Mouse (Mus musculus) forebrain, postnatal 0 days (tissue): ENCODE data around the gene Itgal. TPM values are rescaled to one million over a fixed set of nuclear protein-coding genes. Genes with fewer than 3 reads are reported as not detected.

Source experiments
- ATAC-seq: fragments of 200-750 bp; cut with Nextera tagmentation; 2 replicates; pipeline ENCODE4 v1.8.0; 2017; ENCODE audit warnings: mild to moderate bottlenecking, moderate library complexity
- DNase-seq: peaks from one replicate; pipeline ENCODE4 v3.0.0-alpha.2; 2015
- H3K27ac ChIP-seq: fragments of 300-500 bp; sonication (generic); 2 replicates; pipeline ENCODE4 v1.5.1; 2014; ENCODE audit warnings: low read depth, mild to moderate bottlenecking, antibody characterized with exemption, low read length, moderate library complexity, mixed read lengths
- H3K27me3 ChIP-seq: fragments of 300-500 bp; sonication (generic); 2 replicates; pipeline ENCODE4 v1.6.1; 2014; ENCODE audit warnings: mild to moderate bottlenecking, low read length, mixed read lengths; ENCODE audit not compliant: insufficient read depth
- H3K36me3 ChIP-seq: fragments of 300-500 bp; sonication (generic); 2 replicates; pipeline ENCODE4 v1.6.1; 2014; ENCODE audit warnings: mild to moderate bottlenecking, moderate library complexity; ENCODE audit not compliant: insufficient read depth
- H3K4me1 ChIP-seq: fragments of 300-500 bp; sonication (generic); 2 replicates; pipeline ENCODE4 v1.6.1; 2014; ENCODE audit warnings: antibody characterized with exemption; ENCODE audit not compliant: insufficient read depth
- H3K4me2 ChIP-seq: fragments of 300-500 bp; sonication (generic); 2 replicates; pipeline ENCODE4 v1.6.1; 2014; ENCODE audit warnings: low read depth, mild to moderate bottlenecking, moderate library complexity
- H3K4me3 ChIP-seq: fragments of 300-500 bp; sonication (generic); 2 replicates; pipeline ENCODE4 v1.5.1; 2014; ENCODE audit warnings: low read depth, low read length, mixed read lengths
- H3K9ac ChIP-seq: fragments of 300-500 bp; sonication (generic); 2 replicates; pipeline ENCODE4 v1.6.1; 2014; ENCODE audit warnings: mild to moderate bottlenecking
- H3K9me3 ChIP-seq: fragments of 300-500 bp; sonication (generic); 2 replicates; pipeline ENCODE4 v1.6.1; 2016; ENCODE audit warnings: low read length
- CTCF ChIP-seq: sonication (generic); IDR thresholded peaks from 2 replicates; pipeline ENCODE4 v1.5.1; 2016; ENCODE audit warnings: antibody characterized with exemption, control low read depth, low read depth
- WGBS: fragments of 180-500 bp; shearing (Covaris S2); extraction: QIAGEN DNeasy Blood & Tissue Kit; methylation state at CpG from one replicate; pipeline ENCODE4 v1.1.7; 2014; 5-methylcytosine and 5-hydroxymethylcytosine counted together
- polyA plus RNA-seq: library from polyadenylated mRNA; unstranded; fragments of >200 nt; fragmentation: Nextera tagmentation; extraction: Ambion mirVana; gene quantifications from 2 replicates; pipeline ENCODE4 v1.2.1, GENCODE M21; 2015
- total RNA-seq: library from RNA; depleted of rRNA; stranded (reverse); fragments of >200 nt; gene quantifications from 2 replicates; pipeline ENCODE4 v1.2.3, GENCODE M21; 2014; rRNA removed

Gene Itgal
- total and polyA plus RNA-seq, 2 experiments from 2014 or later = 0.56 to 0.76 TPM

DNA sequence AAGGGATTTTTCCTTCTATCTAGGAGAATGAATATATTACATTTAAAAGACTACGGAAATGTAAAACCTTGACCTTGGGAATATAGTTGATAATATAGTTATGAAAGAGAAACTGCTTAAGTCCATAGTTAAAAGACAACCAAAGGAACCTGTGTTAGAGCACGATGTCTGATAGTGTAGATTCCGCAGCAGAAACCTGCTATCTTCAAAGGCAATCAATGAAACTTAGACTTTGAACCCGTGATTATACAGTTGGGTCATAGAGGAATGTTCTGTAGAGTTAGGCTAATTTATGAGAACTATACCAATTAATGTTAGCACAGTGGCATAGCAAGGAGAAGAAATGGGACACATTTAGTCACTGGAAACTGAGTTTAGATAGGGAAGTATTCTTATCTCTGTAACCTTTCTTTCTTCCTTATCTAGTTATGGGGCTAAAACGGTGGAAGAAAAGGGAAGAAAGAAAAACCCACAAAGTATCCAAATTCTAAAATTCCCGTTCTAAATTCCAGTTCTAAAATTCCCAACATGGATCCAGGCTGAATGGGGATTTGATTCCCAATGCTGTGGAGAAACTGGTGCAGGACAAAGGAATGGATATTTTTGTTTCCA, 82.4 kb downstream of the Itgal start:
- no peak for DNase-seq
- no peak for ATAC-seq
- no peaks in the 10 kb centered on the region for H3K9me3 ChIP-seq
- no peak overlapping the region for H3K27ac ChIP-seq
- no peak overlapping the region for H3K4me2 ChIP-seq
- H3K9ac ChIP-seq = no peak overlapping the region
- no peak overlapping the region for H3K4me3 ChIP-seq
- 83% methylated on average over 6 of the region's 6 CpGs for WGBS
- TF ChIP-seq CTCF = no peak
- no peaks in the 10 kb centered on the region for H3K27me3 ChIP-seq
- H3K36me3 ChIP-seq = peaks cover 4% of the 10 kb centered on the region; the same call in 1 of the 2 replicates
- H3K4me1 ChIP-seq = no peaks in the 10 kb centered on the region

Other genes starting within 250 kb of the Itgal start
- gene Zg16, start 208.9 kb upstream of the Itgal start, total RNA-seq = not detected in 2 replicates
- gene Zg16, start 208.9 kb upstream of the Itgal start, polyA plus RNA-seq = not detected in 2 replicates
- 1.4 and 1.5 TPM in 2 replicates for gene AI467606, start 204.9 kb upstream of the Itgal start, total RNA-seq
- gene AI467606, start 204.9 kb upstream of the Itgal start, polyA plus RNA-seq = 1.1 and 1.3 TPM in 2 replicates
- gene Qprt, start 174.0 kb upstream of the Itgal start, total RNA-seq = 0.54 and 0.90 TPM in 2 replicates
- 0.84 and 1.2 TPM in 2 replicates for gene Qprt, start 174.0 kb upstream of the Itgal start, polyA plus RNA-seq
- gene Spn, start 158.4 kb upstream of the Itgal start, total RNA-seq = 0.14 and 0.15 TPM in 2 replicates
- gene Spn, start 158.4 kb upstream of the Itgal start, polyA plus RNA-seq = 0.10 TPM in 1 of 2 replicates, not detected in the other
- gene Cd2bp2, start 100.2 kb upstream of the Itgal start, total RNA-seq = 89.9 and 131 TPM in 2 replicates
- 55.0 and 67.5 TPM in 2 replicates for gene Cd2bp2, start 100.2 kb upstream of the Itgal start, polyA plus RNA-seq
- 63.8 and 68.7 TPM in 2 replicates for gene Tbc1d10b, start 87.8 kb upstream of the Itgal start, total RNA-seq
- 18.1 and 24.8 TPM in 2 replicates for gene Tbc1d10b, start 87.8 kb upstream of the Itgal start, polyA plus RNA-seq
- gene Mylpf, start 87.4 kb upstream of the Itgal start, total RNA-seq = 0.52 and 1.6 TPM in 2 replicates
- gene Mylpf, start 87.4 kb upstream of the Itgal start, polyA plus RNA-seq = 1.8 and 3.2 TPM in 2 replicates
- gene Zfp553, start 63.2 kb upstream of the Itgal start, total RNA-seq = 34.3 and 46.6 TPM in 2 replicates
- gene Zfp553, start 63.2 kb upstream of the Itgal start, polyA plus RNA-seq = 29.8 and 35.9 TPM in 2 replicates
- 6.5 and 8.0 TPM in 2 replicates for gene Sept1, start 63.1 kb upstream of the Itgal start, total RNA-seq
- 5.6 and 6.7 TPM in 2 replicates for gene Sept1, start 63.1 kb upstream of the Itgal start, polyA plus RNA-seq
- gene Zfp771, start 52.0 kb upstream of the Itgal start, total RNA-seq = 65.2 and 65.7 TPM in 2 replicates
- gene Zfp771, start 52.0 kb upstream of the Itgal start, polyA plus RNA-seq = 75.1 and 75.9 TPM in 2 replicates
- 90.8 and 122 TPM in 2 replicates for gene Dctpp1, start 35.6 kb upstream of the Itgal start, total RNA-seq
- 138 and 183 TPM in 2 replicates for gene Dctpp1, start 35.6 kb upstream of the Itgal start, polyA plus RNA-seq
- 73.0 and 78.0 TPM in 2 replicates for gene Sephs2, start 22.2 kb upstream of the Itgal start, total RNA-seq
- 82.4 and 83.5 TPM in 2 replicates for gene Sephs2, start 22.2 kb upstream of the Itgal start, polyA plus RNA-seq
- gene Zfp768, start 49.3 kb downstream of the Itgal start, total RNA-seq = 29.5 and 31.7 TPM in 2 replicates
- 9.8 and 10.0 TPM in 2 replicates for gene Zfp768, start 49.3 kb downstream of the Itgal start, polyA plus RNA-seq
- 8.5 and 9.2 TPM in 2 replicates for gene Zfp747, start 79.8 kb downstream of the Itgal start, total RNA-seq
- 2.9 and 4.7 TPM in 2 replicates for gene Zfp747, start 79.8 kb downstream of the Itgal start, polyA plus RNA-seq
- gene 9130019O22Rik, start 90.9 kb downstream of the Itgal start, total RNA-seq = 3.2 and 4.6 TPM in 2 replicates
- 0.89 and 1.3 TPM in 2 replicates for gene 9130019O22Rik, start 90.9 kb downstream of the Itgal start, polyA plus RNA-seq
- gene E430018J23Rik, start 97.4 kb downstream of the Itgal start, total RNA-seq = 10.2 and 13.5 TPM in 2 replicates
- gene E430018J23Rik, start 97.4 kb downstream of the Itgal start, polyA plus RNA-seq = 1.7 and 2.4 TPM in 2 replicates
- 5.9 and 7.2 TPM in 2 replicates for gene Zfp764, start 110.6 kb downstream of the Itgal start, total RNA-seq
- gene Zfp764, start 110.6 kb downstream of the Itgal start, polyA plus RNA-seq = 1.7 and 3.2 TPM in 2 replicates
- gene Zfp688, start 125.8 kb downstream of the Itgal start, total RNA-seq = 18.3 and 20.8 TPM in 2 replicates
- gene Zfp688, start 125.8 kb downstream of the Itgal start, polyA plus RNA-seq = 32.0 and 34.0 TPM in 2 replicates
- 10.0 and 11.5 TPM in 2 replicates for gene Zfp689, start 152.9 kb downstream of the Itgal start, total RNA-seq
- gene Zfp689, start 152.9 kb downstream of the Itgal start, polyA plus RNA-seq = 6.7 and 9.0 TPM in 2 replicates
- 29.0 and 36.1 TPM in 2 replicates for gene Prr14, start 163.4 kb downstream of the Itgal start, total RNA-seq
- gene Prr14, start 163.4 kb downstream of the Itgal start, polyA plus RNA-seq = 27.4 and 27.9 TPM in 2 replicates
- 23.7 and 31.9 TPM in 2 replicates for gene Fbrs, start 182.9 kb downstream of the Itgal start, total RNA-seq
- 6.6 and 10.6 TPM in 2 replicates for gene Fbrs, start 182.9 kb downstream of the Itgal start, polyA plus RNA-seq
- gene Srcap, start 215.7 kb downstream of the Itgal start, total RNA-seq = 29.3 and 39.9 TPM in 2 replicates
- 12.6 and 23.7 TPM in 2 replicates for gene Srcap, start 215.7 kb downstream of the Itgal start, polyA plus RNA-seq
- 18.1 and 28.3 TPM in 2 replicates for gene Gm42715, start 223.3 kb downstream of the Itgal start, total RNA-seq
- 6.1 and 10.3 TPM in 2 replicates for gene Gm42715, start 223.3 kb downstream of the Itgal start, polyA plus RNA-seq